Mouse (Mus musculus) bone marrow macrophage, adult 2 months (primary cell): ENCODE results near the gene Cers6. TPM values are rescaled to one million over a fixed set of nuclear protein-coding genes. Genes with fewer than 3 reads are reported as not detected.

Experiments
- H3K27ac ChIP-seq: 2 replicates; pipeline ENCODE4 v1.5.1; 2012; ENCODE audit warnings: low read depth, low read length; ENCODE audit not compliant: insufficient read depth
- H3K4me1 ChIP-seq: 2 replicates; pipeline ENCODE4 v1.6.1; 2012; ENCODE audit warnings: low read length; ENCODE audit not compliant: control insufficient read depth, insufficient read depth
- H3K4me3 ChIP-seq: 2 replicates; pipeline ENCODE4 v1.5.1; 2012; ENCODE audit warnings: mild to moderate bottlenecking, low read length, moderate library complexity; ENCODE audit not compliant: insufficient read depth
- CTCF ChIP-seq: IDR thresholded peaks from 2 replicates; pipeline ENCODE4 v1.5.1; 2012; ENCODE audit warnings: low read depth, mild to moderate bottlenecking, low read length, moderate library complexity
- POLR2A ChIP-seq: IDR thresholded peaks from 2 replicates; pipeline ENCODE4 v1.6.1; 2012; ENCODE audit warnings: mild to moderate bottlenecking, low read depth, low read length, borderline replicate concordance
- polyA plus RNA-seq: library from polyadenylated mRNA; stranded (reverse); fragments of >200 nt; gene quantifications from 2 replicates; pipeline ENCODE4 v1.2.4, GENCODE M21; 2012; ENCODE audit not compliant: missing spikeins, insufficient read depth, insufficient read length

Cers6 gene
- polyA plus RNA-seq, 1 experiment, result 34.3 TPM

DNA sequence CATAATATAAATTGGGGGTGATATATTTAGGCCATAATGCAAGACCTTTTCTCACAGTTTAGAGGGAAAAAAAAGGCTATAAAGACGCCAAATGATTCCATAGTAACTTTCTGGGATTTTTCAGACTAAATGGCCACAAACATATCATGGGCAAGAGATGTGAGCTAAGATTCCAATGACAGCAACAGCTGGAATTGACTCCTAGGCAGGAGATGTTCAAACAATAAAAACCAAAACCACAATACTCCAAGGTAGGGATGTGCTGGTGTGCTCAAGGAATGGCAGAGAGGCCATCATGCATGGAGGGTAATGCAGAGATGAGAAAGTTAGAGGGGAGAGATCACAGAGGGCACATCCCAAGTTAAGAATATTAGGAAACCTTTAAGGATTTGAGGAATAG is 257.8 kb downstream of the Cers6 start:
- H3K27ac ChIP-seq, result no peak overlapping the region
- H3K4me1 ChIP-seq, result peaks cover 2% of the 10 kb centered on the region; the same call in 1 of the 2 replicates
- no peak overlapping the region for H3K4me3 ChIP-seq
- TF ChIP-seq CTCF, result no peak
- TF ChIP-seq POLR2A, result no peak

DNA sequence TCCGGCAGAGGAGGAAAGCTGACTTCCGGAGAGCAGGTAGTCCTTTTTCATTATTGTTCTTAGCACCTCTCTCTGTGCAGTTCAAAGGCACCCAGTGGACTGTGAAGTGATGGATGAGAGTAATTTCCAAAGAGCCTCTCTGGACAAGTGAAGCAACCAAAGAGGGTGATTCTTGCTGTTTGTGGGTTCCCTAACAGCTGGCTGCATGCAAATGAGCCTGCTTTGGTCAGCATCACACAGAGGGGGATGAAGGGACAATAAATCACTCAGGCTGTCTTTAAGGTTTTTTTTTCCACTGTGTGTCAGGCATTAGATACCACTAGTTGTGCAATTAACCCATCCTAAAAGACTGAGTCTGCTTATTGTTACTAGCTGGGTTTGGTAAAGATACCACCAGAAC is 258.5 kb downstream of the Cers6 start:
- no peak for TF ChIP-seq POLR2A
- TF ChIP-seq CTCF, result no peak
- Histone ChIP-seq H3K27ac (no peak overlapping the region), H3K4me1 (peaks cover 2% of the 10 kb centered on the region; the same call in 1 of the 2 replicates), H3K4me3 (no peak overlapping the region)

DNA sequence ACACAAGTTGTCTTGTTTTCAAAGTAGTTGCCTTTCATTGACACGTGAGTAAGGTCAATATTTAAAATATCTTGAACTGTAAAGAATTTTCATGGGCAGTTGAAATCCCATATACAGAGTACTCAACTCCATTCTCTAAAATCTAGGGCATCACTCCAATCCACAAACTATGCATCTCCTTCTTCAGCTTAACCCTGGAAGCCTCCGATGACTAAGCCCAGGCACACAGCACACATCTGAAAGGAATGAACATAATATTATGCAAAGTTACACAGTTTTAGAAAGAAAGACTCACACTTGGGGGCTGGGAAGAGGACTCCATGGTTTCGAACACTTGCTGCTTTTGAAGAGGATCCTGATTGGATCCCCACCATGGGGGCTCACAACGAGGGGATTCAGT is 260.4 kb downstream of the Cers6 start:
- H3K27ac ChIP-seq, result no peak overlapping the region
- no peaks in the 10 kb centered on the region for H3K4me1 ChIP-seq
- no peak overlapping the region for H3K4me3 ChIP-seq
- TF ChIP-seq POLR2A (no peak), CTCF (no peak)

DNA sequence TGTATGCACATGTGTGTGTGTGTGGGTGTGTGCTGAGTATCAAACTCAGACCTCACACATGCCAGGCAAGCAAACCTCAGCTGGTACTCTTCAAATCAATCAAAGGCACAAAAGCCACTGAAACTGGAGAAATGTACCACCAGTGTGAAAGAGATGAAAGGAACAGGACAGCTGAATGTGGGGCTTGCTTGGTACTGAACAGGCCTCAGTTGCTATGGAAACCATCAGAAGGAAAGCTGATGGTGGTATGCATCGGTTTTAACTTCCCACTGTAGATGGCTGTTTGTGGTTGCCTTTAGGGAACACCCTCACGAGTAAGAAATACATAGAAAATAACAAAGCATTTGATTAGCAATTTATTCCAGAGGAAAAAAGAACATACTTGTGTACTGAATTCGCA is 264.2 kb downstream of the Cers6 start:
- no peak for TF ChIP-seq CTCF
- TF ChIP-seq POLR2A, result no peak
- peaks cover 26% of the 10 kb centered on the region for H3K4me1 ChIP-seq
- no peak overlapping the region for H3K27ac ChIP-seq
- no peak overlapping the region for H3K4me3 ChIP-seq

DNA sequence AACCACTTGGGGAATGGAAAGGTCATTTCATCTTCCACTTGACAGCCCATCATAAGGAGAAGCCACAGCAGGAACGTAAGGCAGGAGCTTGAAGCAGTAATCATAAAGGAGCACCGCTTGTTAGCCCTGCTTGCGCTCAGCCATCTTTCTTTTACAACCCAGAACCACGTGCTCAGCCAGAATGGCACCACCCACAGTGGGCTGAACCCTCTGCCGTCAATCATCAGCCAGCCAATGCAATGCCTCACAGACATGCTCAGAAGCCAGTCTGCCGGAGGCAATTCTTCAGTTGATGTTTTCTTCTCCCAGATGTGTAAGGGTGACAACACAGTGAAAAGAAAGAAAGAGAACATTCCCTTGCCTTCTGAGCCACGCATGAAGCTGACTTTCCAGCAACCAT is 267.1 kb downstream of the Cers6 start:
- TF ChIP-seq POLR2A, result no peak
- no peak for TF ChIP-seq CTCF
- Histone ChIP-seq H3K4me1 (peaks cover 35% of the 10 kb centered on the region), H3K4me3 (peak overlapping the region; percentile 48), H3K27ac (peak overlapping the region; percentile 94)

DNA sequence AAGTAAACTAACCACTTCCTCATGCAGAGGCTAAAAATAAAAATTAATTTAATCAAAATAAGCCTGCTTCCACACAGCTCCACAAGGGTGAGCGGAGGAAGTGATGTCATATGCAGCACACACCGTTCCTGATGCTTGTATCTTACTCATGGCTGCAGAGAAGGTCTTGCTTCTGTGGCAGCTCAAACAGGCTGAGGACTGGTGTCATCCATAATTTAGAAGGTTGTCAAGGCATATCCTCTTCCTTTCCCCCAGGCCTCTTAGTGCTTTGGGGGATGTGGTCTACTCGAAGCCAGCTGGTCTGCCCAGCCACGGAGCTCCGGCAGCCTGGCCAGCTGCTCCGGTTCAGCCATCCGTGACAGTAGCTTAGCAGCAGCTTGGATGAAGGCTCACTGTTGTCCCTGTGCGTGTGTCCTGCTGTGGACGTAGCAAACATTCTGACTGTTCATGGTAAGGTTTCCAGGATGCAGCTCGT is 267.7 kb downstream of the Cers6 start:
- H3K4me1 ChIP-seq, result peaks cover 35% of the 10 kb centered on the region
- H3K4me3 ChIP-seq, result peak overlapping the region; percentile 28
- no peak for TF ChIP-seq CTCF
- no peak for TF ChIP-seq POLR2A
- H3K27ac ChIP-seq, result peak overlapping the region; percentile 94

DNA sequence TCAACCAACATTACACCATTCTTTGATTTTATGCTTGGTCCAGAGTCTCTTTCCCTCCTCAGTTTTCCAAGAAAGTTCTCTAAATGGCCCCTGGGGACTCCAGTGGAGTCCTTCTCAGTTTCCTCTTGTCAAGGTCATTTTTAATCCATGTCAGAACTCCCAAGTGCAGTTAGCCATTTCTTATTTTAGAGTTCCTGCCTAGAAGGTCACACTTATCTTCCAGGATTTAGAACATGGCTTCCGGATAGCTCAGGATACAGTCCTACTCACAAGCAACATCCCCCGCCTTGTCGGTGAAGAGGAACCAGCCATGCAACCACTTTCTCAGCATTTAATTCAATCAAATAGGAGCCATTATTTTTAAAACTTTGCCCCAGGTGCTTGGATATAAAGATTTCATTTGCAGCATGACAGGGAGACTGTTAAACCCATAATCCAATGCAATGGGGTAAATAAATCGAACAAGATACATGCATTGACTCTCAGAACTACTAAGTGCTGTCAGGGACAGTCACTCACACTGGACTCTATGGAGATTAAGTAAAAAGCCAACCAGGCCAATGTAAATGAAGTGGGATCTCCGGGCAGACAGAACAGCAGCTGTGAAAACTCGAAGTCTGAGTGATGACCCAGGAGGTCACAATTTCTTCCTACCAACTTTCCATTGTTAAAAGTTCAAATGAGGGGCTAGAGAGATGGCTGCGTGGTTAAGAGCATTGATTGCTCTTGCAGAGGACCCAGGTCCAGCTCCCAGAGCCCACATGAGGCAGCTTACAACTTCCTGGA is 268.4 kb downstream of the Cers6 start:
- H3K27ac ChIP-seq, result peak overlapping the region; percentile 94
- peaks cover 35% of the 10 kb centered on the region for H3K4me1 ChIP-seq
- TF ChIP-seq CTCF (no peak), POLR2A (no peak)
- no peak overlapping the region for H3K4me3 ChIP-seq

DNA sequence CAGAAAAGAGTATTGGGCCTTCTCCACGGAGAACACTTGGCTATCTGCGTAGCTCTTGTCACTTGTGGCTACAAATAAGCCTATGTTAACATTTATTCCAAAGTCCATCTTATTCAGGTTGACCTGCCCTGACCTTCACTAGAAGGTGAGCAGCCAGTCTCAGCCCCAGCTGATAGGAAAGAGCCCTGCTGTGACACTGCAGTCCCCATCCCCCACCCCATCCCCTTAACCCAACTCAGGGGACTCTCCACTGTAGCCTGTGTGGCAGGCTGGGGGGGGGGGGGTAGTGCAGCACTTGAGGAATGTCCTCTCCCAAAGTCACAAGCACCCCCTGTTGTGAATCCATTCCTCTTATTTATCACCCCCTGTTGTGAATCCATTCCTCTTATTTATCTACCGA is 270.8 kb downstream of the Cers6 start:
- Histone ChIP-seq H3K4me3 (no peak overlapping the region), H3K27ac (no peak overlapping the region), H3K4me1 (peaks cover 47% of the 10 kb centered on the region)
- TF ChIP-seq CTCF (no peak), POLR2A (no peak)

DNA sequence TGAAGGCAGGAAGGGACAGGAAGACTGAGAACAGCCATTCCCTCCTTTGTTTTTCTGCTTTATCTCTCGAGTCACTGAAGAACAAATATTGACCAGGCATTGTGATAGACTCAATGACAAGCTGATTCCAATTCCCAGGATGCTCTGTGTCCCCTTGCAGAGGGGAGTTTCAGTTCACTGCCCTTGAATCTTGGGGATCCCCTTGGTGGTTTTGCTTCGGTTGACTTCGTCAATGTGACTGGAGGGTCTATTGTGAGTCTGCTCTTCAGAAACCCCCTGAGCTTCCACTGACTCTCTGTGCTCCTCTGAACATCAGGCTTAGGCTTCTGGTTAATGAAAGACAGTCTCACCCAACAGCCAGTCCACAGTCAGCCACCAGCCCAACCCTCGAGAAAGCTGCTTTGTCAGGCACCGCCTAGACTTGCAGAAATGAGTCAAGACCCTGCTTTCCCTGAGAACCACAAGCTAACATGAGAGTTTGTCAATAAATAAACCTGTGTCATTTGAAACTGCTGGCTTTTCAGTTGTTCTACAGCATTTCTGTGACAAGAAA is 271.3 kb downstream of the Cers6 start:
- TF ChIP-seq POLR2A, result no peak
- no peak for TF ChIP-seq CTCF
- no peak overlapping the region for H3K27ac ChIP-seq

DNA sequence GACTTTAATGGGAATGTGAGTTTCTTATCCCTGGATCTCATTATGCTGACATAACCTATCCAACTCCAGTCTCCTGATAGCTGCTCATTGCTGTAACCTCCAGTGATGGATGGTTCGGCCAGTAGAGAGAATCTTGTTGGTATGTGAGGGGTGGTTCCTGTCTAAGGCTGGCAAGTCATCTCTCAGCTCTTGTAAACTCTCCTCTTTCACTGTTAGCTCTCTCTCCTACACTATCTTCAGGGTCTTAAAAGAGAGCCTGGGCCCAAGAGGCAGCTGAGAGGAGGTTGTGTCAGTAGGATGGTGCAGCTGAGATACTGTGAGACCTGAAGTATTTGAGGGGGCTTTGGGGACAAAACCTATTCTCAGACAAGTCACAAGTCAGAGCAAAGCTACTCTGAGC is 272.9 kb downstream of the Cers6 start:
- no peak for TF ChIP-seq CTCF
- no peak for TF ChIP-seq POLR2A
- H3K27ac ChIP-seq, result no peak overlapping the region
- peaks cover 40% of the 10 kb centered on the region for H3K4me1 ChIP-seq
- no peak overlapping the region for H3K4me3 ChIP-seq

More for the DNA sequence above, 271.3 kb downstream of the Cers6 start:
- Histone ChIP-seq H3K4me1 (peaks cover 50% of the 10 kb centered on the region), H3K4me3 (no peak overlapping the region)

DNA sequence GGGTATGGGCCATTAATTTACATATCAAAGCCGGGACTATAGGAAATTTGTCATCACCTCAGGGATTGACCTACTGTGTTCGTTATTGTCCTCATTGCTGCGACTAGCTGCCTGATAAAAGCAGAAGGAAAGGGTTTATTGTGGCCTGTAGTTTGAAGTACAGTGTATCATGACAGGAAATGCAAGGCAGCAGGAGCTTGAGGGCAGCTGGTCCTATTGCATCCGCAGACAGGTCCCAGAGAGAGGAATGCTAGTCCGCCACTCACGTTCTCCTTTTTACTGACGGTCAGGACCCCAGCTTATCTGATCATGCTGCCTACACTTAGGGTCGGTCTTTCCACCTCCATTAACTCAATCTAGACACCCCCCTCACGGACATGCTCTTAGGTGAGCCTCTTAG is 273.7 kb downstream of the Cers6 start:
- no peak for TF ChIP-seq CTCF
- TF ChIP-seq POLR2A, result no peak
- H3K27ac ChIP-seq, result no peak overlapping the region; the same call in 1 of the 2 replicates
- H3K4me3 ChIP-seq, result no peak overlapping the region
- H3K4me1 ChIP-seq, result peaks cover 34% of the 10 kb centered on the region
